Mouse (Mus musculus) lung, adult 2 months (tissue): ENCODE data around the gene 1810010H24Rik. TPM values are rescaled to one million over a fixed set of nuclear protein-coding genes. Genes with fewer than 3 reads are reported as not detected.
"Not testable (repeated sequence)": the region's sequence is repeated elsewhere in the genome, so short reads cannot be mapped to it uniquely, and the experiment has no call there.

Experiments used
- DNase-seq: peaks from one replicate; pipeline ENCODE4 v3.0.0; 2022
- H3K4me1 ChIP-seq: fragments of 200-500 bp; 2 replicates; pipeline ENCODE4 v1.6.1; 2011; ENCODE audit warnings: low read length; ENCODE audit not compliant: control insufficient read depth, insufficient read depth
- H3K4me3 ChIP-seq: fragments of 200-500 bp; replicated peaks from 2 replicates; pipeline ENCODE3; 2011; ENCODE audit warnings: low read depth, mild to moderate bottlenecking, control low read depth, low read length; ENCODE audit errors: extremely low read depth
- CTCF ChIP-seq: fragments of 200-500 bp; IDR thresholded peaks from 2 replicates; pipeline ENCODE4 v1.5.1; 2011; ENCODE audit warnings: mild to moderate bottlenecking, low read length, control low read depth; ENCODE audit not compliant: insufficient read depth
- POLR2A ChIP-seq: fragments of 200-500 bp; IDR thresholded peaks from 2 replicates; pipeline ENCODE4 v1.6.1; 2011; ENCODE audit warnings: low read depth, mild to moderate bottlenecking, control low read depth, low read length, borderline replicate concordance; ENCODE audit errors: extremely low read depth
- WGBS: fragments of 180-500 bp; shearing (Covaris S2); methylation state at CpG from one replicate; pipeline ENCODE4 v1.1.7; 2018; 5-methylcytosine and 5-hydroxymethylcytosine counted together
- polyA plus RNA-seq: library from polyadenylated mRNA; depleted of rRNA; stranded (reverse); fragments of >200 nt; gene quantifications from 2 replicates; pipeline ENCODE4 v1.2.3, GENCODE M21; 2012; rRNA removed

The 1810010H24Rik gene
- 39.7 and 53.1 TPM in 2 replicates for polyA plus RNA-seq

- H3K4me1 ChIP-seq: peaks cover 11% of the 10 kb centered on the region
- under 1% methylated on average over 45 of the region's 45 CpGs for WGBS
- DNase-seq: peak; percentile 65
- peak; percentile 52; the same call in 1 of the 2 replicates for TF ChIP-seq POLR2A
- TF ChIP-seq CTCF: no peak
- H3K4me3 ChIP-seq: peak within 1 kb of the TSS; percentile 99
Measured at GRCm38 (mm10) chr11:107025411-107026321, at the start of gene 1810010H24Rik. Gene 1810010H24Rik (plus strand): TSS chr11:107025681.

- WGBS: 34% methylated on average over 8 of the region's 8 CpGs
- Histone ChIP-seq H3K4me3 (no peak overlapping the region), H3K4me1 (peaks cover 10% of the 10 kb centered on the region)
- TF ChIP-seq POLR2A (no peak), CTCF (no peak)
- DNase-seq: peak; percentile 37
Measured at GRCm38 (mm10) chr11:106976194-106976593, 49.3 kb upstream of the 1810010H24Rik start.

GRCm38 (mm10) chr11:106980455-106980854 lies 45.0 kb upstream of the 1810010H24Rik start:
- Histone ChIP-seq H3K4me1 (peaks cover 8% of the 10 kb centered on the region), H3K4me3 (no peak overlapping the region)
- WGBS: 21% methylated on average over 7 of the region's 7 CpGs
- peak; percentile 30 for DNase-seq
- TF ChIP-seq CTCF (peak; percentile 74), POLR2A (no peak)

- Histone ChIP-seq H3K4me1 (no peaks in the 10 kb centered on the region), H3K4me3 (no peak overlapping the region)
- 37% methylated on average over 1 of the region's 1 CpGs for WGBS
- DNase-seq: no peak
- TF ChIP-seq CTCF (no peak), POLR2A (no peak)
Measured at GRCm38 (mm10) chr11:106981787-106982186, 43.7 kb upstream of the 1810010H24Rik start.

- TF ChIP-seq CTCF (no peak), POLR2A (no peak)
- Histone ChIP-seq H3K4me3 (no peak overlapping the region), H3K4me1 (no peaks in the 10 kb centered on the region)
- no peak for DNase-seq
- WGBS: 15% methylated on average over 5 of the region's 5 CpGs
Measured at GRCm38 (mm10) chr11:106982351-106982750, 43.1 kb upstream of the 1810010H24Rik start.

- DNase-seq, H3K4me3 ChIP-seq, H3K4me1 ChIP-seq: not testable (repeated sequence)
- WGBS: 74% methylated on average over 9 of the region's 9 CpGs
Measured at GRCm38 (mm10) chr11:106985979-106986604, 39.4 kb upstream of the 1810010H24Rik start.

- Histone ChIP-seq H3K4me1 (no peaks in the 10 kb centered on the region), H3K4me3 (no peak overlapping the region)
- DNase-seq: no peak
- no peak for TF ChIP-seq POLR2A
- 95% methylated on average over 2 of the region's 2 CpGs for WGBS
Measured at GRCm38 (mm10) chr11:106987384-106987783, 38.1 kb upstream of the 1810010H24Rik start.

- Histone ChIP-seq H3K4me1 (peaks cover 8% of the 10 kb centered on the region; the same call in 1 of the 2 replicates), H3K4me3 (no peak overlapping the region)
- no peak for TF ChIP-seq POLR2A
- no peak for TF ChIP-seq CTCF
- WGBS: 41% methylated on average over 3 of the region's 3 CpGs
- DNase-seq: no peak
Measured at GRCm38 (mm10) chr11:106994246-106995085, 31.0 kb upstream of the 1810010H24Rik start.

- WGBS: 89% methylated on average over 7 of the region's 7 CpGs
- H3K4me3 ChIP-seq, H3K4me1 ChIP-seq, DNase-seq: not testable (repeated sequence)
Measured at GRCm38 (mm10) chr11:106996492-106996891, 29.0 kb upstream of the 1810010H24Rik start.
